Mouse (Mus musculus) MEL (cell line): Measurements from ENCODE around the gene Tmem114. TPM values are rescaled to one million over a fixed set of nuclear protein-coding genes. Genes with fewer than 3 reads are reported as not detected.

Experiments used
- DNase-seq: peaks from one replicate; pipeline ENCODE4 v3.0.0; 2011; ENCODE audit warnings: low read depth, low spot score
- H3K27ac ChIP-seq: 2 replicates; pipeline ENCODE4 v1.5.1; 2012; ENCODE audit warnings: low read depth, mild to moderate bottlenecking, control low read depth, low read length, moderate library complexity; ENCODE audit not compliant: control insufficient read depth
- H3K27me3 ChIP-seq, 2 experiments: fragments of 150-350 bp in 1 of 2; sonication (generic) in 1 of 2; 2 replicates each; pipeline ENCODE4 v1.6.1; 2012; ENCODE audit warnings: low read length in 2 of 2, mild to moderate bottlenecking in 2 of 2, improper control_type of control experiment in 1 of 2, moderate library complexity in 1 of 2; ENCODE audit not compliant: insufficient read depth in 2 of 2, control insufficient read depth in 1 of 2
- H3K36me3 ChIP-seq, 2 experiments: 2 replicates each; pipeline ENCODE4 v1.6.1; 2012 to 2014; ENCODE audit warnings: low read length in 2 of 2, improper control_type of control experiment in 1 of 2, inconsistent platforms in 1 of 2, mild to moderate bottlenecking in 1 of 2; ENCODE audit not compliant: insufficient read depth in 2 of 2, control insufficient read depth in 1 of 2
- H3K4me1 ChIP-seq, 2 experiments: fragments of 150-350 bp in 1 of 2; sonication (generic) in 1 of 2; 2 replicates each; pipeline ENCODE4 v1.6.1; 2012; ENCODE audit warnings: low read length in 2 of 2, improper control_type of control experiment in 1 of 2, mild to moderate bottlenecking in 1 of 2; ENCODE audit not compliant: insufficient read depth in 2 of 2, control insufficient read depth in 1 of 2
- H3K4me3 ChIP-seq, 2 experiments: fragments of 150-350 bp in 1 of 2; sonication (generic) in 1 of 2; 2 replicates each; pipeline ENCODE4 v1.5.1; 2012; ENCODE audit warnings: low read depth in 2 of 2, low read length in 2 of 2, mild to moderate bottlenecking in 2 of 2, moderate library complexity in 2 of 2, control low read depth in 1 of 2, improper control_type of control experiment in 1 of 2; ENCODE audit not compliant: control insufficient read depth in 1 of 2, insufficient read depth in 1 of 2
- H3K79me2 ChIP-seq: 2 replicates; pipeline ENCODE4 v1.6.1; 2012; ENCODE audit warnings: mild to moderate bottlenecking, low read length, moderate library complexity; ENCODE audit not compliant: control insufficient read depth, poor library complexity, insufficient read depth
- H3K9ac ChIP-seq: 2 replicates; pipeline ENCODE4 v1.6.1; 2012; ENCODE audit warnings: low read depth, mild to moderate bottlenecking, control low read depth, low read length, moderate library complexity; ENCODE audit not compliant: control insufficient read depth, poor library complexity, severe bottlenecking
- H3K9me3 ChIP-seq: fragments of 150-350 bp; sonication (generic); replicated peaks from 2 replicates; pipeline ENCODE4 v1.6.1; 2012; ENCODE audit warnings: mild to moderate bottlenecking, low read length, improper control_type of control experiment, moderate library complexity; ENCODE audit not compliant: insufficient read depth
- CHD1 ChIP-seq: IDR thresholded peaks from 2 replicates; pipeline ENCODE4 v1.6.1; 2012; ENCODE audit warnings: low read depth, mild to moderate bottlenecking, inconsistent platforms, low read length, improper control_type of control experiment
- CTCF ChIP-seq, 3 experiments: IDR thresholded peaks in 2 of 3; conservative IDR thresholded peaks in 1 of 3; 2 replicates each; pipeline ENCODE4 v1.5.1; 2011 to 2012; ENCODE audit warnings: low read length in 3 of 3, low read depth in 2 of 3, mild to moderate bottlenecking in 2 of 3, improper control_type of control experiment in 1 of 3, inconsistent platforms in 1 of 3, mixed read lengths in 1 of 3, moderate library complexity in 1 of 3; ENCODE audit not compliant: control insufficient read depth in 1 of 3, insufficient read depth in 1 of 3, poor library complexity in 1 of 3, severe bottlenecking in 1 of 3
- ELF1 ChIP-seq: IDR thresholded peaks from 2 replicates; pipeline ENCODE4 v1.6.1; 2014; ENCODE audit warnings: low read depth, mild to moderate bottlenecking, inconsistent platforms, low read length, improper control_type of control experiment, moderate library complexity
- EP300 ChIP-seq, 2 experiments: IDR thresholded peaks; 2 replicates each; pipeline ENCODE4 v1.6.1; 2011; ENCODE audit warnings: improper control_type of control experiment in 2 of 2, low read length in 2 of 2, low read depth in 1 of 2, mild to moderate bottlenecking in 1 of 2
- ETS1 ChIP-seq: IDR thresholded peaks from 2 replicates; pipeline ENCODE4 v1.6.1; 2012; ENCODE audit warnings: low read depth, mild to moderate bottlenecking, inconsistent platforms, low read length, improper control_type of control experiment, moderate library complexity
- GATA1 ChIP-seq: IDR thresholded peaks from 2 replicates; pipeline ENCODE4 v1.6.1; 2011; ENCODE audit warnings: low read depth, low read length, improper control_type of control experiment
- KAT2A ChIP-seq: conservative IDR thresholded peaks from 2 replicates; pipeline ENCODE4 v1.6.1; 2012; ENCODE audit warnings: low read depth, low read length, improper control_type of control experiment, inconsistent platforms
- MAFK ChIP-seq: IDR thresholded peaks from 2 replicates; pipeline ENCODE4 v1.6.1; 2011; ENCODE audit warnings: low read depth, mild to moderate bottlenecking, low read length, improper control_type of control experiment, borderline replicate concordance
- MAZ ChIP-seq: IDR thresholded peaks from 2 replicates; pipeline ENCODE4 v1.6.1; 2012; ENCODE audit warnings: low read depth, mild to moderate bottlenecking, inconsistent platforms, low read length, improper control_type of control experiment
- MEF2A ChIP-seq: IDR thresholded peaks from 2 replicates; pipeline ENCODE4 v1.6.1; 2014; ENCODE audit warnings: low read depth, mild to moderate bottlenecking, inconsistent platforms, low read length, improper control_type of control experiment; ENCODE audit not compliant: poor library complexity, insufficient replicate concordance, severe bottlenecking; ENCODE audit errors: extremely low read depth
- MXI1 ChIP-seq: IDR thresholded peaks from 2 replicates; pipeline ENCODE4 v1.6.1; 2011; ENCODE audit warnings: mild to moderate bottlenecking, low read depth, low read length, improper control_type of control experiment
- MYB ChIP-seq: IDR thresholded peaks from 2 replicates; pipeline ENCODE4 v1.6.1; 2011; ENCODE audit warnings: mild to moderate bottlenecking, low read depth, low read length, improper control_type of control experiment
- MYC ChIP-seq: IDR thresholded peaks from 2 replicates; pipeline ENCODE4 v1.6.1; 2011; ENCODE audit warnings: low read depth, mild to moderate bottlenecking, low read length, improper control_type of control experiment, moderate library complexity
- NELFE ChIP-seq: IDR thresholded peaks from 2 replicates; pipeline ENCODE4 v1.6.1; 2011; ENCODE audit warnings: low read depth, low read length, improper control_type of control experiment
- NRF1 ChIP-seq: IDR thresholded peaks from 2 replicates; pipeline ENCODE4 v1.6.1; 2014; ENCODE audit warnings: low read depth, mild to moderate bottlenecking, inconsistent platforms, low read length, improper control_type of control experiment, moderate library complexity; ENCODE audit not compliant: poor library complexity, insufficient read depth, severe bottlenecking
- POLR2AphosphoS2 ChIP-seq: IDR thresholded peaks from 2 replicates; pipeline ENCODE4 v1.6.1; 2011; ENCODE audit warnings: low read length, improper control_type of control experiment
- RAD21 ChIP-seq: IDR thresholded peaks from 2 replicates; pipeline ENCODE4 v1.6.1; 2011; ENCODE audit warnings: mild to moderate bottlenecking, low read depth, low read length, improper control_type of control experiment
- SIN3A ChIP-seq: IDR thresholded peaks from 2 replicates; pipeline ENCODE4 v1.6.1; 2012; ENCODE audit warnings: low read length, improper control_type of control experiment, inconsistent platforms
- SMC3 ChIP-seq: IDR thresholded peaks from 2 replicates; pipeline ENCODE4 v1.6.1; 2011; ENCODE audit warnings: low read depth, low read length, improper control_type of control experiment
- TAL1 ChIP-seq: IDR thresholded peaks from 2 replicates; pipeline ENCODE4 v1.6.1; 2012; ENCODE audit warnings: mild to moderate bottlenecking, inconsistent platforms, low read length, moderate library complexity, mixed read lengths
- UBTF ChIP-seq: IDR thresholded peaks from 2 replicates; pipeline ENCODE4 v1.6.1; 2012; ENCODE audit warnings: low read depth, mild to moderate bottlenecking, inconsistent platforms, low read length, improper control_type of control experiment, moderate library complexity, borderline replicate concordance; ENCODE audit not compliant: insufficient read depth
- USF1 ChIP-seq: IDR thresholded peaks from 2 replicates; pipeline ENCODE4 v1.6.1; 2014; ENCODE audit warnings: low read depth, mild to moderate bottlenecking, inconsistent platforms, low read length, improper control_type of control experiment, moderate library complexity
- USF2 ChIP-seq, 2 experiments: IDR thresholded peaks; 2 replicates each; pipeline ENCODE4 v1.6.1; 2011 to 2012; ENCODE audit warnings: improper control_type of control experiment in 2 of 2, low read length in 2 of 2, borderline replicate concordance in 1 of 2, inconsistent platforms in 1 of 2, low read depth in 1 of 2, mild to moderate bottlenecking in 1 of 2; ENCODE audit not compliant: insufficient read depth in 1 of 2
- ZC3H11A ChIP-seq: IDR thresholded peaks from 2 replicates; pipeline ENCODE4 v1.6.1; 2012; ENCODE audit warnings: low read depth, mild to moderate bottlenecking, inconsistent platforms, low read length, improper control_type of control experiment
- ZKSCAN1 ChIP-seq: IDR thresholded peaks from 2 replicates; pipeline ENCODE4 v1.6.1; 2012; ENCODE audit warnings: low read depth, mild to moderate bottlenecking, inconsistent platforms, low read length, improper control_type of control experiment, moderate library complexity
- ZNF384 ChIP-seq: IDR thresholded peaks from 2 replicates; pipeline ENCODE4 v1.6.1; 2012; ENCODE audit warnings: low read depth, mild to moderate bottlenecking, inconsistent platforms, low read length, improper control_type of control experiment
- polyA plus RNA-seq, 2 experiments: library from polyadenylated mRNA; stranded (reverse) in 1 of 2; unstranded in 1 of 2; fragments of >175 nt in 1 of 2; fragments of >200 nt in 1 of 2; gene quantifications; 2 replicates each; pipeline versions ENCODE4 v1.2.1 to v1.2.4; 2012; ENCODE audit warnings: low replicate concordance in 2 of 2, low read depth in 1 of 2; ENCODE audit not compliant: insufficient read length in 2 of 2, insufficient read depth in 1 of 2, missing spikeins in 1 of 2
- total RNA-seq: library from RNA; depleted of rRNA; stranded (reverse); fragments of 300-350 nt; gene quantifications from 2 replicates; pipeline ENCODE4 v1.2.3, GENCODE M21; 2012

The Tmem114 gene
- total and polyA plus RNA-seq, 3 experiments = not detected

GRCm38 (mm10) chr16:8388491-8388890, 36.4 kb downstream of the Tmem114 start:
- H3K9me3 ChIP-seq = no peaks in the 10 kb centered on the region
- H3K79me2 ChIP-seq = no peaks in the 10 kb centered on the region
- H3K4me1 ChIP-seq = no peaks in the 10 kb centered on the region
- peak; percentile 38 for TF ChIP-seq RAD21
- no peak for TF ChIP-seq ZNF384
- TF ChIP-seq NELFE = no peak
- TF ChIP-seq MXI1 = no peak
- TF ChIP-seq ZKSCAN1 = no peak
- TF ChIP-seq CTCF (IDR thresholded peaks at IDR 0.05 in 2 of 3, conservative IDR thresholded peaks at IDR 0.05 in 1 of 3; ENCODE audit: control insufficient read depth in 1 of 3, insufficient read depth in 1 of 3, low read depth in 2 of 3, low read length in 3 of 3, poor library complexity in 1 of 3, severe bottlenecking in 1 of 3) = peak; percentile 9 to 48 (median 43); a peak in 4 of 6 replicates
- no peak for TF ChIP-seq MEF2A
- peak; percentile 10; the same call in 1 of the 2 replicates for TF ChIP-seq ZC3H11A
- TF ChIP-seq SMC3 = peak; percentile 30; the same call in 1 of the 2 replicates
- H3K9ac ChIP-seq = no peak overlapping the region
- no peak for DNase-seq
- H3K36me3 ChIP-seq = no peaks in the 10 kb centered on the region
- H3K27ac ChIP-seq = no peak overlapping the region
- no peak overlapping the region for H3K4me3 ChIP-seq
- no peaks in the 10 kb centered on the region; a peak in 1 of 4 replicates for H3K27me3 ChIP-seq

DNA sequence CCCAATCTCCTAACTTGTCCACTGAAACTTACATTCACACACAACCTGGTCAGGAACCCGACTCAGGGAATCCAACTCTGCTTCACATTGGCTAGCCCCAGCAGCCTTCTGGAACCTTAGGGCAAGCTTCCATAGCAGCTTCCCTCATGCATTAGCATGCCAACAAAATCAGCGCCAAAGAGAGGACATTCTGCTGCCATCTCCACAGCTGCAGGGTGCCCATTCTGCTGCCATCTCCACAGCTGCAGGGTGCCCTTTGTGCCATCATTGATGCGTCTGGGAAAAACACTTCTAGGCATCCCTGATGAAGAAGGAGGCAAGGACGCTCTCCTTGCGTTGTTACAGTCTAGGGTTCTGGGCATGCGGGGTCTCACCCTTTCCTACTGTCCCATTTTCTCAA, 38.5 kb downstream of the Tmem114 start:
- peaks cover 0 to 2% of the 10 kb centered on the region in 2 experiments; a peak in 2 of 4 replicates for H3K27me3 ChIP-seq

DNA sequence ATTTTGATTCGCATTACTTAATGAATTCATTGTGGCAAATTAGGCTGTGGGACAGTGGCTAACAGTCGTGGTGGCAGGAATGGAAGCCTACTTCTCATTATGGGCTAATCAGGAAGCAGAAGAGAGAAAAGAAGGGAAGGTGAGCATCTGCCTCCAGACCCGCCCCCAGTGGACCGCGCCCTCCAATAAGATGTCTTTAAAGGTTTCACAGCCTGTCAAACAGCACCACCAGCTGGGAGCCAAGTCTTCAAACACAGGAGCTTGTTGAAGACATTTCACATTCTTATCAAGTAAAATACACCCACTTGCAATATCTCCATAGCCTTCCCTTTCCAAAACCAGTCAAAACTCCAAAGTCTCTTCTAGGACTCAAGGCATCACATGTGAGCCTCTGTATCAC, 39.3 kb downstream of the Tmem114 start:
- no peaks in the 10 kb centered on the region for H3K4me1 ChIP-seq
- H3K27ac ChIP-seq = no peak overlapping the region
- no peak overlapping the region for H3K9ac ChIP-seq
- no peak overlapping the region for H3K4me3 ChIP-seq
- H3K27me3 ChIP-seq = peaks cover 0 to 2% of the 10 kb centered on the region in 2 experiments; a peak in 2 of 4 replicates
- H3K36me3 ChIP-seq = no peaks in the 10 kb centered on the region
- TF ChIP-seq MYB = no peak
- TF ChIP-seq KAT2A = no peak
- no peak for TF ChIP-seq MAFK
- TF ChIP-seq CHD1 = no peak
- no peak for TF ChIP-seq MAZ
- TF ChIP-seq ELF1 = no peak
- no peak for TF ChIP-seq POLR2AphosphoS2
- TF ChIP-seq GATA1 = no peak
- TF ChIP-seq EP300 (IDR thresholded peaks at IDR 0.05; ENCODE audit: low read depth in 1 of 2, low read length in 2 of 2) = no peak
- no peak for TF ChIP-seq SIN3A
- H3K79me2 ChIP-seq = no peaks in the 10 kb centered on the region
- no peak for DNase-seq
- H3K9me3 ChIP-seq = no peaks in the 10 kb centered on the region

More for the DNA sequence above, 38.5 kb downstream of the Tmem114 start:
- H3K9me3 ChIP-seq = no peaks in the 10 kb centered on the region
- H3K9ac ChIP-seq = no peak overlapping the region
- TF ChIP-seq ELF1 (no peak), TAL1 (no peak), ETS1 (no peak), CTCF (IDR thresholded peaks at IDR 0.05 in 2 of 3, conservative IDR thresholded peaks at IDR 0.05 in 1 of 3; ENCODE audit: control insufficient read depth in 1 of 3, insufficient read depth in 1 of 3, low read depth in 2 of 3, low read length in 3 of 3, poor library complexity in 1 of 3, severe bottlenecking in 1 of 3) (no peak), USF1 (no peak), GATA1 (no peak), USF2 (IDR thresholded peaks at IDR 0.05; ENCODE audit: borderline replicate concordance in 1 of 2, insufficient read depth in 1 of 2, low read depth in 1 of 2, low read length in 2 of 2) (no peak), NRF1 (no peak), UBTF (no peak), MYC (no peak)
- no peaks in the 10 kb centered on the region for H3K79me2 ChIP-seq
- no peak for DNase-seq
- H3K4me3 ChIP-seq = no peak overlapping the region
- H3K4me1 ChIP-seq = no peaks in the 10 kb centered on the region
- H3K36me3 ChIP-seq = no peaks in the 10 kb centered on the region
- no peak overlapping the region for H3K27ac ChIP-seq
